Mouse (Mus musculus): ENCODE measurements around the gene Bend4.
A peak's percentile ranks its signal among the peaks of the same experiment; 100 is the strongest.

Gene Bend4

GRCm38 (mm10) chr5:67427443-67428360 lies at the start of gene Bend4:
Bend4 (minus strand) TSS chr5:67428310.
- peak; percentile 73 for DNase-seq

- DNase-seq: peak; percentile 77
Observed at GRCm38 (mm10) chr5:67473723-67474122, 45.6 kb upstream of the Bend4 start.

DNA sequence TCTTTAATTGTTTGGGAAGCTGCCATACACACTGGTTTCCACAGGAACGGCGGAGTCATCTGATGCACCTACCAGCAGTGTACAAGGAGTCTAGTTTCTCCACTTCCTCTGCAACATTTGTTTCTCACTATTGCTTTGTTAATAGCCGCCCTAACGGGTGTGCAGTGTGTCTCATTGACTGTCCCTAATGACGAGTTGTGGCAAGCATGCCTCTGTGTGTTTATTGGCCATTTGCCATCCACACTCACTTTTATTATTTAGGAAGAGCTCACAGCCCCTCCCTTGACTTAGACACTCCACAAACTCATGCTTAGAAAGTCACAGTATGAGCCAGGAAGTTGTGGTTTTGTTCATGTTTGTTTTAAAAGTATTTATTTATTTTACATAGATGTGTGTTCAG lies 45.0 kb upstream of the Bend4 start:
- DNase-seq: peak; percentile 10

DNA sequence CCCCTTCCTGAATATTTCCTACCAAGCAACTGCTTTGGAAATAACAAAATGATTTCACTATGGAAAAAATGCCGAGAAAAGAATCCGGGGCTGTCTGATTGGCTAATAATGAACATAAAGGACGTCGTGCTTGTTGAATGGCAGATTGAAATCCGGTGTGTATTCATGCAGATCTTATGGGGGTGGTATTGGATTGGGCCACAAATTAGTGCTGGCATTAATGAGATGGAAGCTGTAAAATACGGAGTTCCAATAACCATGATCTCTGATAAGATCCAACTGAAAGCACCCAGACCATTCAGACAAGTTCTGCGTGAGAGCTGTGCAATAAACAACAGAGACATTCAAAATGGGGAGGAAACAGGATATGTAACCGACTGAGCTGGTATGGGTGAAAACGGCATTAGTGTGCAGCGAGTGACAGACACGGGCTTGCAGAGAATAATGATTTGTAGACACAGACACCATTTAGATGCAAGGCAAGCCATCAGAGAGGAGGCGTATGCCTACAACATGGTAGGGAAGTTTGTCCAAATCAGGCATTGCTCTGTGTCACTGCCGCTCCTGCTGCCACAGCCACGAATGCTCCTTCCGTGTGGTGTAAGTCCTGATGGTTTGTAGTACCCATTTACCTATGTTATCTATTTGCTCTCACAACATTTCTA lies 38.9 kb upstream of the Bend4 start:
- no peak for DNase-seq

DNA sequence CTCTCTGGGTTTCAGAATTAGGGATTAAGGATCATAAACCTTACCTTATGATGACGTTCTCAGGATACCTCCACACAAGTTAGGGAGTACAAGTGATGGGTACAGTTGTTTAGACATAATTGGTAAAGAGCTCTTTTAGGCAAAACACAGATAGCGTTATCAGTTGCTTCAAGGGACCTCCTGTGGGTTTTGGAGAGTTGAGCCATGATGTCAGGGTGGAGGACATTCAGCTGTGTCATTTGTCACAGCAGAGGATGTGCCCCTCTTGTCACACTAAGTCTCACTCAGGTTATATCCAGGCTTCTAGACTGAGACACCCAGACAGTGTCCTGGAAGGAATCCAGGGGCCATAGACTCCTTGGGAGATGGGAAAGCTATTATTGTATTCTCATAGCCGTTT lies 36.8 kb upstream of the Bend4 start:
- DNase-seq: no peak

DNA sequence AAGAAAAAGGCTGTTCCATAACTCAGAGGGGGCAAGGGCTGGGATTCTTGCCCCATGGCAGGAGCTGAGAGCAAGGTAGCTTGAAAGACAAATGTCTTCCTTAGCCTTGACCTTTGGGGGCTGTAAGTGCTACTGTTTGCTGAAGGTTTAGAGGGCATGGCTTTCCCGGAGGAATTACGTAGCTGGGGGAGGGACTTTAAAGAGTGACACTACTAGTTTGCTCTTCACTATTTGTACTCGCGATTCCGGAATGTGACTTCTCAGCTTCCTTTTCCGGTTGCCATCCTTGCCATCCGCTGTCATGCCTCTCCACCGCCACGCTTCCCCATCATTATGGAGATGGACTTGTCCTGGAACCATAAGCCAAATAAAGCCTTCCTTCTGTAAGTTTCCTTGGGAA lies 35.5 kb upstream of the Bend4 start:
- no peak for DNase-seq

DNA sequence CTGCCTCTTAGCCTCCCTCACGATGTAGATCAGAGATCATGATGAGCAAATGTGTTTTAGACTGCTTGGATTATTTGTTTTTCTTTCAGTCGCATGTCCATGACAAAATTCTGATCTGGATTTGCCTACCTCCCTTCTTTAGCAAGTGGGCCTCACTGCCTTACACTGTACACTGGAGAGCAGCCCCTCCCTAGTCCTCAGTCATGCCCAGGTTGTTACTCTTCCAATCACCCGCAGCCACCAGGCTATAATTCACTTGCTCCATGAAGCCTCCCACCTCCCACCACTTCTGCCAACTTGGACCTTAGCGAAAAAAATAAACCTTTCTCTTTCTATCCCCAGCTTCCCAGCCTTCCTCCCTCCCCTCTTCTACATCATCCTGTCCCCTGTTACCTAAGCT lies 34.2 kb upstream of the Bend4 start:
- DNase-seq: no peak

DNA sequence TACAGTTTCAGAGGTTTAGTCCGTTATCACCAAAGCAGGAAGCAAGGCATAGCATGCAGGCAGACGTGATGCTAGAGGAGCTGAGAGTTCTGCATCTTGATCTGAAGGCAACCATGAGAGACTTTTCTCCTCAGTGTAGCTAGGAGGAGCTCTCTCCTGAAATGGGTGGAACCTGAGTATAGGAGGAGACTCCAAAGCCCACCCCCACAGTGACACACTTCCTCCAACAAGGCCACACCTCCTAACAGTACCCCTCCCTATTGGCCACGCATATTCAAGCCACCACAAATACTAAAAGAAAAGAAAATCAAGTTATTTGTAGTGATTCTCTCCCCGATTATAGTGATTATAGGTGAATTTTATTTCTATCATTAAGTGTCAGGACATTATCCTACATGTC lies 28.7 kb upstream of the Bend4 start:
- DNase-seq: no peak

DNA sequence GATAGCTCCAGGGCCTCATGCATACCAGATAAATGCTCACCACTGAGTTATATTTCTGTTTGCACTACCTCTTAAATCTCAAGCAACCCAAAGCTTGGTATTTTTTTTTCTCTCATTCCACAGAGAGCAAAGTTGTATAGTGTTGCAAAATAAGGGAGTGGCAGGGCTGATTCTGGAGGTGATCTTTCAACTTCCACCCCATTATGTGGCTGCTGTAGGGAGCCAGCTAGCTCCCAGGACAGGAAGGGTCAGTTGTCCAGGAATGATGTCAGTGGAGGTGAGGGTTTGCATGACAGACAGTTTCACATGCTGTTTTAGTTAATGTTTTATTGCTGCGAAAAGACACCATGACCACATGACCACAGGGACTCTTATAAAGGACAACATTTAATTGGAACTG lies 26.2 kb upstream of the Bend4 start:
- no peak for DNase-seq

DNA sequence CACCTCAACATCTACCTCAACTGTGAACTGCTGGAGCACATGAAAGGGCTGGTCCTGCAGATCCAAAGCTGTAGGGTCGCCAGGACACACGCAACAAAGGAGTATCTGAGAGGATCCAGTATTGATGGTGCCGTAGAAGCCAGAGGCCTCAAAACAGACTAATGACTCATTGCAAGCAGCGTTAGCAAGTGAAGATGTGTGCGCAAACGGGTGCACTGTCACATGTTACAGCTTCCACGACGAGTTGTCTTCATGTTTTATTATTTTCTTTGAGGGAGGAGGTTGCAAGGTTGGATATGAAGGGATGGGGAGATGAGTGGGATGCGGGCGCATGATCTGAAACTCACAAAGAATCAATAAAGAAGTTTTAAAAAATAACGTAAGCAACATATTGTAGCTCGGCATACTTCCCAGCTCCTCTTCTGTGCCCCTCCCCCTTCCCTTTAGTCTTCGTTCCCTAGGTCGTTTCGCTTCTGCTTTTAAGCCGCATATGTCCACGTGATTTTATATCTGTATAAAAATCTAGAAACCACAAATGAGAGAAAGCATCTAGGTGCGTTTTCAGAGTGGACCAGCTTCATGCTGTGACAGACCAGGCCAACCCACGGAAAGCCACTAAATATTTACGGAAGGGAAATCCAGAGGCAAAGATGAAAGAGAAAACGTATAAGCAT lies 22.0 kb upstream of the Bend4 start:
- DNase-seq: no peak

DNA sequence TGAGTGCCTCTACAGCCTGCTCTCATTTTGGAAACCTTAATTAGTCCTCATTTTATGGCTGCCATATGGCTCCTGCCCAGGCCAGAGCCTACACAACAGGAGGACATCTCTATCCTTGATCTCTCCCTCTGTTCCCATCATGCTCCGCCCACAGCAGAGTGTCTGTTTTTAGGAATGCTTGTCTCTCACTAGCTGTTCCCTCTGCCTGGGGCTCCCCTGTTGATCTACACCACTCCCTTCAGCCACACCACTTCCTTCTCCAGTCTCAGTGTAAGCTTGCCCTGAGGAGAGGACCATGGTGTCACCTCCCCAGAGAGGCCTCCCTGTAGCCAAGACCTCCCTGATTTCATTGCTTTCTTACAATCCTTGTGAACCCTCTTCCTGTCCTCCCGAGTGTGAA lies 18.4 kb upstream of the Bend4 start:
- DNase-seq: no peak

DNA sequence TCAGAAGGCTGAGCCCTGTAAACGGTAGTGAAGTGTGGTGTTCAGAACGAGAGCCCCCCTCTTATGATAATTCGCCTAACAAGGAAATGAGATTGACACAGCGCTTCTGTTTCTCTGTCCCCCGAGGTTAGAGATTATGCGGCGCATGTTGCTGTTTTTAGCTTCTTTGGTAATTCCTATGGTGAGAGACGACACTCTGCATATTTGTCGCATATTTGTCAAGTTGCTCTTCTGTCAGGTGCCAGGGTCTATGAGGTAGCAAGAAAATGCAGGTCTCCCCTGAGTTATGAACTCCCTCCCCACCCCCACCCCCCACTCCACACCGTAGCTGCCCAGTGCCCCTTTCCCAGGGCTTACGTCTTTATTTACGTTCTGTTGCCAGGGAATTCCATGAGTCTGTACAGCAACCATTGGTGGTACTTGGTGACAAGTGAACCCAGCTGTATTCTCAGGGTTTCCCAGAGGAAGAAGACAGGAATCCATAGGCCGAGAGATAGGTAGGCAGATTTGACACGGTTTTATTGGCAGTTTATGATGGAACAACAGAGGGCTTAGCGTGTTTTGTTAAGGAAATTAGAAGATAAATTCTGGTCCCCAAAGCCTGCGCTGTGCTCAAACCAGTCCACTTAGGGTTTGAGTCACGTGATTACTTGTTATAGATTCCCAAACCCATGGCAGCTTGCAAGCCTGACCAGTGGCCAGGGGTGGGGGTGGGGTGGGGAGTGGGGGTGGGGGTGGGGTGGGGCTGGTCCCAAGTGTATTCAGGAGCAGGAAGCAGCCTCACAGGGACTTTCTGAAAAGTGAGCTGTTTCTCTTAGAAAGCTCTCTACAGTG lies 16.3 kb upstream of the Bend4 start:
- DNase-seq: no peak

- DNase-seq: no peak
Observed at GRCm38 (mm10) chr5:67442813-67443450, 14.8 kb upstream of the Bend4 start.

DNA sequence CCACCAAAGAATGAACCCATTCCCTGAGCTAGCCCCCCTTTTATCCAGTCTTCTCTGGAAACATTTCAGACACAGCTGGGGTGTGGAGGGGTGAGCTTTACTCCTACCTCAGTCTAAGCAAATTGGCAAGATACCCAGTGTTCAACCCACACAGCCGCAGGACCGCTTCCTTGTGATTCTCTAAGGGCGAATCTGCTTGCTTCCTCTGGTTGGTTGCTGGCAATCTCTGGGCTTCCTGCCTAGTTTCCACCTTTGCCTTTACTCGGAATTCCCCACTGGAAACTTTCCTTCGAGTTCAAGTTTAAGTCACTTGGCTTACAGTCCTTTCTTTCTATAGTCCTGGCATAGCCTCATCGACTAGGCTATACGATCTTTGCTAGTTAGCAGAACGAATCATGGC lies 12.5 kb upstream of the Bend4 start:
- DNase-seq: no peak

- no peak for DNase-seq
Observed at GRCm38 (mm10) chr5:67437403-67437802, 9.3 kb upstream of the Bend4 start.

DNA sequence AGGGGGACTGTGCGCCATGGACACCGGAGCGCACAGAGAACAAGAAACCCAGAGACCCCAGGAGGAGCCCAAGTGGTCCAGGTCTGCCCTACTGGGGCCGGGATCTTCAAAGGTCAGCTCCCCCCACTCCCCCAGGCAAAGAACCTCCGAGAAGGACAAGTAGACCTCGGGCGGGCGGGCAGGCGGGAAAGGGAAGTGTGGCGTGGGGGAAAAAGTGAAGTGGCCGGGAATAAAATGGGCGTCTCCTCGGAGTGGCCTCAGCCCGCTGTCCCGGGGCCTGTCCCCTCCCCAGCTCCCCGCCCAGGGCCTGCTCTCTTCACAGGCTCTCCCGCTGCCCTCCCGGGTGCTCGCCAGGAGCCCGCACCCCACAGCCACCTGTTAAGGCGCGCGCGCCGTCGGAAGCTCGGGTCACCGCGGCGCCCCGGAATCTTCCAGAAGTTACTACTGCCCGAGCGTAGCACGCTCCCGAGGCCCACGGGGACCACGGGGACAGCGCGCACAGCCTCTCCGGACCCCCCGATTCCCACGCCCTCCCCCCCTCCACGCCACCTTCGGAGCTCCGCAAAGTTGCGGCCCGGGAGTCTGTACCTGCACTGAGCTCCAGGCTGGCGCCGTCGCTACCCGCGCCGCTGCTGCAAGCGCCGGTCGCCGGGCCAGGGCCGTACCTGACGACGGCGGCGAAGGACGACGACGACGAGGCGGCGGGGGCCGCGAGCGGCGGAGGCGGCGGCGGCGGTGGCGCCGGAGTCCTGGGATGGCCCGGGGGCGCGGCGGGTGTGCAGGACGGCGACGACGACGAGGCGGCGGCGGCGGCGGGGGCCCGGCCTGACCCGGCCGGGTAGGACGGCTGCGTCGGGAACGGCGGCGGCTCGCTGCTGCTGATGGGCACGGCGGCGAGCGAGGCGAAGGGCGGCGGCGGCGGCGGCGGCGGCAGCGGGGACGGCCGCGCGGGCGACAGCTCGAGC lies 1.4 kb downstream of the Bend4 start:
- DNase-seq: no peak

DNA sequence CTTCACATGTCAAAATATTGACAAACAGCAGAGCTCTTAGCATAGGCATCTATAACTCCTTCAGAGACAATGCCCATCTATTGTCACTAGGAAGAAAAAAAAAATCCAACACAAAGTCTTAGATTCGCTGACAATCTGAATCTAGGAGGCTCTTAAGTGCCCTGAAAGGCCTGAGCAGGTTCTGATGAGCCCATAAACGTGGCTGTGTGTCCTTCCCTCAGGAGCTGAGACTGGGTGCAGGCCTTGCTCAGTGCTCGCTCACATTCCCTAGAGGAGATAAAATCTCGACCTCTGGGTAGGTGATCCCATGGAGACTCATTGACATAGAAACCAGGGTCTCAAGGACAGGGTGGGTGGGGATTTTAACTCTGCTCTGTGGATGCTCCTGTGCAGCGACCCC lies 2.1 kb downstream of the Bend4 start:
- DNase-seq: no peak

DNA sequence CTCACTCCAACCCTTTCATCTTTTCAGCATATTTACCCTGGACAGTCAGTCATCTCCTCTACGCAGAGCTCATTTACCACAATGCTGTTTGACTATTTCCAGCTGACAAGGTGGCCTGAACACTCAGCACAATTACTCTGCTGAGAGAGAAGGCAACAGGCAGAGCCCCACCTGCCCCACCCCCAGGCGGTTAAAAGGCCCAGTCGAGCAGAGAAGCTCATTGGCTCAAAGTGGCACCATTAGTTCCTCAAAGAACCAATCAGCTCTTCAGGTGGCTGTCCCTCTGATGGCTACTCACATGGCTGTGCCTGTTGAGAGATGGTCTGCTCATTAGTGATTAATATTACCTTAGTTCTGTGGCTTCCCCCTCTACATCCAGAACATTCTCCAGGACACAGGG lies 3.5 kb downstream of the Bend4 start:
- no peak for DNase-seq

- DNase-seq: no peak
Observed at GRCm38 (mm10) chr5:67423963-67424362, 4.1 kb downstream of the Bend4 start.

- DNase-seq: no peak
Observed at GRCm38 (mm10) chr5:67423326-67423725, 4.8 kb downstream of the Bend4 start.

DNA sequence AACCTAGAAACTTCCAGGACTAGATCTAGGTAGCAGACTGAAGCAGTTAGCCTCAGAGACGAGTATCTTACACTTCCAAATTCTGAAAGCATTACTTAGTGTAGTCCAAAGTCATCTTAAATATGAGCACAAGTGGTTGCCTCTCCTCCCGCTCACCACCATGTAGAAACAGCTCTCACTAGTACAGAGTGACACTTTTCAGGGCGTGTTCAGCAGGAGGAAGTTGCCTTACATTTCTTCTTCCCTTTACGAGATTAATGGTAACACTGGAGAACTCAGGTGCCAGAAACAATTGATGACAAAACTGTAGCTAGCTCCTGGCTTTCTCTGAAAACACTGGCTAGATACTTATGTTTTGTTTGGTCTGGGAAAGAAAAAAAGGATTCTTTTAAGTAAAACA lies 8.7 kb downstream of the Bend4 start:
- no peak for DNase-seq

Data from lung, postnatal 36 days (tissue).